Mouse (Mus musculus) cortical plate, adult 2 months (tissue): ENCODE results near the gene Eif4g3. TPM values are rescaled to one million over a fixed set of nuclear protein-coding genes. Genes with fewer than 3 reads are reported as not detected.

Source experiments
- H3K27ac ChIP-seq: fragments of 200-500 bp; 2 replicates; pipeline ENCODE4 v1.5.1; 2012; ENCODE audit warnings: low read length, control low read depth, inconsistent platforms; ENCODE audit not compliant: insufficient read depth
- H3K4me1 ChIP-seq: fragments of 200-500 bp; 2 replicates; pipeline ENCODE4 v1.6.1; 2011; ENCODE audit warnings: low read length; ENCODE audit not compliant: control insufficient read depth, insufficient read depth
- H3K4me3 ChIP-seq: fragments of 200-500 bp; 2 replicates; pipeline ENCODE4 v1.5.1; 2011; ENCODE audit warnings: mild to moderate bottlenecking, low read length, control low read depth; ENCODE audit not compliant: insufficient read depth
- CTCF ChIP-seq: fragments of 200-500 bp; IDR thresholded peaks from 2 replicates; pipeline ENCODE4 v1.5.1; 2011; ENCODE audit warnings: mild to moderate bottlenecking, control low read depth, low read length; ENCODE audit not compliant: insufficient read depth; ENCODE audit errors: extremely low read depth
- POLR2A ChIP-seq: fragments of 200-500 bp; IDR thresholded peaks from 2 replicates; pipeline ENCODE4 v1.6.1; 2011; ENCODE audit warnings: mild to moderate bottlenecking, low read length, control low read depth; ENCODE audit not compliant: insufficient read depth; ENCODE audit errors: extremely low read depth
- polyA plus RNA-seq: library from polyadenylated mRNA; depleted of rRNA; stranded (reverse); fragments of >200 nt; gene quantifications from 2 replicates; pipeline ENCODE4 v1.2.3, GENCODE M21; 2012

Gene Eif4g3
- polyA plus RNA-seq, 1 experiment = 148 TPM

GRCm38 (mm10) chr4:138000682-138001081 is 7.9 kb downstream of the Eif4g3 start:
- no peak overlapping the region for H3K27ac ChIP-seq
- H3K4me3 ChIP-seq = no peak overlapping the region
- peaks cover 15% of the 10 kb centered on the region for H3K4me1 ChIP-seq
- no peak for TF ChIP-seq CTCF
- no peak for TF ChIP-seq POLR2A

DNA sequence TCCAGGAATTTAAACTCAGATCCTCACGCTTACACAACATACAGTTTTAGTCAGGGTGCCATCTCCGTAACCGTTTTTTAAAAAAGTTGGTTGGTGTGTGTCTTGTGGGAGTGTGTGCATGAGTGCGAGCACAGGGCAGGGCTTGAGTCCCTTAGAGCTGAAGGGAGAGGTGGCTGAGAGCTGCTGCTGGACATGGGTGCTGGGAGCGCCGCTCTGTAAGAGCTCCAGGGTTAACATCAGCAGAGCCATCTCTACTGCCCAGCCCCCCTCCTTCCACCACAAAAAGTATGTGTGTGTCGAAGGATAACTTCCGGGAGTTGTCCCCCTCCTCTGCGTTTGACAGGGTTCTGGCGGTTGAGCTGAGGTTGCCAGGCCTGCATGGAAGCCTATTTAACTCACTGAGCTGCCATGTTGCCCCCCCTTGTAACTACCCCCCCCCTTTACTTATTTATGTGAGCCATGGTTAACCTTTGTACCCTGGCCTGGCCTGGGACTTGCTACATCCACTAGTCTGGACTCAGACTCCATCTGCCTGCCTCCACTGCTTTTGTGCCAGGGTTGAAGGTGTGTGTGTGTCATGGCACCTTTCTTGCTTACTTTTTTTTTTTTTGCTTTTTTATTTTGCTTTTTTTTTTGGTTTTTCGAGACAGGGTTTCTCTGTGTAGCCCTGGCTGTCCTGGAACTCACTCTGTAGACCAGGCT is 11.2 kb downstream of the Eif4g3 start:
- H3K4me1 ChIP-seq = peaks cover 12% of the 10 kb centered on the region; the same call in 1 of the 2 replicates
- H3K4me3 ChIP-seq = no peak overlapping the region
- TF ChIP-seq POLR2A = no peak
- no peak overlapping the region for H3K27ac ChIP-seq

GRCm38 (mm10) chr4:138005781-138006180 is 13.0 kb downstream of the Eif4g3 start:
- no peak overlapping the region for H3K27ac ChIP-seq
- no peak overlapping the region for H3K4me3 ChIP-seq
- TF ChIP-seq POLR2A (no peak), CTCF (no peak)
- H3K4me1 ChIP-seq = peaks cover 6% of the 10 kb centered on the region; the same call in 1 of the 2 replicates

GRCm38 (mm10) chr4:138006951-138007613 is 14.3 kb downstream of the Eif4g3 start:
- Histone ChIP-seq H3K4me3 (no peak overlapping the region), H3K4me1 (peaks cover 11% of the 10 kb centered on the region; the same call in 1 of the 2 replicates), H3K27ac (no peak overlapping the region)
- TF ChIP-seq CTCF (no peak), POLR2A (no peak)

DNA sequence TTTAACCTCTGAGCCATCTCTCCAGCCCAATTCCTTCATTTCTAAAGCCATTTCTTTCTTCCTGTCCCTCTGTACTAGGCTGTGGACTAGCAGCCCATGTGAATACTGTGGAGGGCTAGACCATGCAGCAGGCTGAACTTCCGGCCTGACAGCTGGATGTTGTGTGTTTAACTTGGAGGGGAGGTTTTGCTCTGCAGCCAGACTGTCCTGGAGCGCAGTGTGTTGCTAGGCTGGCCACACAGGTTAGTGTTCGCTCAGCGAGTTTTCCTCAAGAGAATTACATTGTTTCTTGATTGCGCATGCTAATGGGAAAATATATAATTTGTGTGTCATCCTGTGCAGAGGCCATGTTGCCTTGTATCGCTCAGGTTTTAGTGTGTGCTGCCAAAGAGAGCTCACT is 15.8 kb downstream of the Eif4g3 start:
- Histone ChIP-seq H3K27ac (no peak overlapping the region), H3K4me3 (no peak overlapping the region), H3K4me1 (peaks cover 9% of the 10 kb centered on the region; the same call in 1 of the 2 replicates)
- no peak for TF ChIP-seq POLR2A
- no peak for TF ChIP-seq CTCF

DNA sequence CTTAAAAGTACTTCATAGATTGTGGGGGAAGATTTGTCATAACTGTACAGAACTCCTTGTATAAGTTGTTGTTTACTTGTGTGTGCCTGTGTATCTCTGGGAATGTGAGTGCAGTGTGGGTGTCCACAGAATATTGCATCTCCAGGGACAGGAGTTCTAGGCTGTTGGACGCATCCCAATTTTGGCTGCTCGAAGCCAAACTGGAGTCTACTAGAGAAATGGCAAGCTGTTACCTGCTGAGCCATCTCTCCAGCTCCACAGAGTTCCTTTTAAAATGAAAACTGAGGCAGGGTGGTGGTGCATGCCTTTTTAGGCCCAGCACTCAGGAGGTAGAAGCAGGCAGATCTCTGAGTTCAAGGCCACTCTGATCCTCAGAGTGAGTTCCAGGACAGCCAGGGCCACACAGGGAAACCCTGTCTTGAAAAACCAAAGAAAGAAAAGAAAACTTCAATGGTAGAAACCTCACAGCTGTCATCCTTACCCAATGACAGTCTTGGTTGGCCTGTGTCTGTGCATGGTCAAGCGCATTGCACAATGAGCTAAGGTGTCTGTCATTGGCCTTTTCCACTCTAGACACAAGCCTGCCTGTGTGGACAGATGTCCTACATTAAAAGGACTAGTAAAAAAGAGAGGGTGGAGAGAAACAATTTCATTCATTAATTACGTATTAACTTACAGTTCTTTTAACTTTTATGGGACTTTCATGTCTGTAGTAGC is 17.1 kb downstream of the Eif4g3 start:
- Histone ChIP-seq H3K4me3 (no peak overlapping the region), H3K27ac (no peak overlapping the region), H3K4me1 (peaks cover 9% of the 10 kb centered on the region; the same call in 1 of the 2 replicates)
- TF ChIP-seq POLR2A (no peak), CTCF (no peak)

GRCm38 (mm10) chr4:138013723-138014479 is 21.1 kb downstream of the Eif4g3 start:
- TF ChIP-seq CTCF = no peak
- TF ChIP-seq POLR2A = no peak
- Histone ChIP-seq H3K4me1 (peaks cover 11% of the 10 kb centered on the region), H3K27ac (no peak overlapping the region), H3K4me3 (no peak overlapping the region)

DNA sequence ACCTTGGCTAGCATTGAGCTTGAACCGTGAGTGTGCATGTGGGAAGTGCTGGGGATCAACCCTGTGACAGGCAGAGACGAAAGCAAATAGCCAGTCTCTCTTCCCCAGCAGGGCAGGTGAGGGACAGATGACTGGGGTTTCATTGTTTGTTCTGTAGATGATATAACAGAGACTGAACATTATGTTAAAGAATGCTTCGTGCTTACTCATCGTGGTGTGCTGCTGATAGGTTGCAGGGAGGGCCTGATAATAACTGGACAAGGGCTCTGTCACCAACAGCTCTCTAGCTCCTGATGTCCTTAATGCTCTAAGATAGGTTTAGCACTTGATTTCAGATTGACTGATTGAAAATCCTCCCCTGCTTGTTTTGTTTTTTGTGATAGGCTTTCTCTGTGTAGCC is 23.1 kb downstream of the Eif4g3 start:
- Histone ChIP-seq H3K27ac (no peak overlapping the region), H3K4me1 (peaks cover 15% of the 10 kb centered on the region)
- no peak for TF ChIP-seq CTCF
- TF ChIP-seq POLR2A = no peak

DNA sequence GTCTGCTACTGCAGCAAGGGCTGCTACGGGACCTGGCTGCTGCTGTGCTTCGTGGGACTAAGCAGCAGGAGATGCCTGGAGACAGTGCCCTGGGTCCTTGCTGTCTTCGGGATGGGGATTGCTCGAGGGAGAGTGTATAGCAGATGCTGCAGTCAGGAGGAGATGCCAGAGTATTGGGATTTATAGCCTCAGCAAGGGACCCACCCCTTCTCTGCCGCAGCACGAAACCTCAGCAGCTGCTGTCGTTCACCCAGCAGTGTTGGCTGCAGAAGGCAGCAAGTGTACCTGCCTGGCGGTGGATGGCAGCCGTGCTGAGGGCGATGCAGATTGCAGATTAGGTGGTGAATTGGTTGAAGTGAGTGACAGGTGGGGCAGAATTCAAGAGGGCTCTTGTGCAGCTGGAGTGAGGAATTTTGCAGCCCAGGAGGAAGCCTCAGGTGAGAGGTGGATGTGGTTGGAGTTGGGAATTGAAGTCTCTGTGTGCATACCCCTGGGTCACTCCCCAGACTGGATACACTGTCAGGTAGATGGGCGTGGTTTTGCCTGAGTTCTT is 24.3 kb downstream of the Eif4g3 start:
- Histone ChIP-seq H3K4me1 (peaks cover 13% of the 10 kb centered on the region), H3K4me3 (no peak overlapping the region), H3K27ac (no peak overlapping the region)
- TF ChIP-seq CTCF (no peak), POLR2A (no peak)

More for the DNA sequence above, 23.1 kb downstream of the Eif4g3 start:
- H3K4me3 ChIP-seq = no peak overlapping the region
